Mouse (Mus musculus) NIH3T3 (cell line): ENCODE measurements around the gene Arhgap15.
"Not testable (repeated sequence)": the region's sequence is repeated elsewhere in the genome, so short reads cannot be mapped to it uniquely, and the experiment has no call there.

Experiments used
- DNase-seq: peaks from one replicate; pipeline ENCODE4 v3.0.0-alpha.2; 2012; ENCODE audit warnings: low read depth

Gene Arhgap15

GRCm38 (mm10) chr2:43748287-43748983, at the start of gene Arhgap15:
Gene Arhgap15 (plus strand): TSS chr2:43748824.
- DNase-seq, result no peak

GRCm38 (mm10) chr2:43712611-43713138, 35.9 kb upstream of the Arhgap15 start:
- DNase-seq, result no peak

- peak; percentile 89 for DNase-seq
Measured at GRCm38 (mm10) chr2:43722446-43723103, 26.0 kb upstream of the Arhgap15 start.

GRCm38 (mm10) chr2:43723104-43723541, 25.5 kb upstream of the Arhgap15 start:
- no peak for DNase-seq

GRCm38 (mm10) chr2:43727181-43727580, 21.4 kb upstream of the Arhgap15 start:
- no peak for DNase-seq

GRCm38 (mm10) chr2:43727693-43728092, 20.9 kb upstream of the Arhgap15 start:
- DNase-seq, result no peak

- no peak for DNase-seq
Measured at GRCm38 (mm10) chr2:43728831-43729230, 19.8 kb upstream of the Arhgap15 start.

GRCm38 (mm10) chr2:43732396-43732795, 16.2 kb upstream of the Arhgap15 start:
- no peak for DNase-seq

- not testable (repeated sequence) for DNase-seq
Measured at GRCm38 (mm10) chr2:43735071-43735470, 13.6 kb upstream of the Arhgap15 start.

- no peak for DNase-seq
Measured at GRCm38 (mm10) chr2:43737546-43737945, 11.1 kb upstream of the Arhgap15 start.

- no peak for DNase-seq
Measured at GRCm38 (mm10) chr2:43738562-43739112, 10.0 kb upstream of the Arhgap15 start.

GRCm38 (mm10) chr2:43739190-43739818, 9.3 kb upstream of the Arhgap15 start:
- no peak for DNase-seq

- DNase-seq, result no peak
Measured at GRCm38 (mm10) chr2:43749321-43749720, 697 bp downstream of the Arhgap15 start.

GRCm38 (mm10) chr2:43755899-43756298, 7.3 kb downstream of the Arhgap15 start:
- no peak for DNase-seq

GRCm38 (mm10) chr2:43756626-43757025, 8.0 kb downstream of the Arhgap15 start:
- DNase-seq, result no peak

- no peak for DNase-seq
Measured at GRCm38 (mm10) chr2:43761735-43762134, 13.1 kb downstream of the Arhgap15 start.

GRCm38 (mm10) chr2:43763279-43763678, 14.7 kb downstream of the Arhgap15 start:
- no peak for DNase-seq

GRCm38 (mm10) chr2:43764456-43764855, 15.8 kb downstream of the Arhgap15 start:
- no peak for DNase-seq

- no peak for DNase-seq
Measured at GRCm38 (mm10) chr2:43766200-43766599, 17.6 kb downstream of the Arhgap15 start.

GRCm38 (mm10) chr2:43769850-43770570, 21.4 kb downstream of the Arhgap15 start:
- DNase-seq, result no peak

- DNase-seq, result no peak
Measured at GRCm38 (mm10) chr2:43772640-43773039, 24.0 kb downstream of the Arhgap15 start.

GRCm38 (mm10) chr2:43782157-43782556, 33.5 kb downstream of the Arhgap15 start:
- DNase-seq, result no peak
